Mouse (Mus musculus) gastrocnemius, postnatal 4 days (tissue): ENCODE results near the gene Gas6. TPM values are rescaled to one million over a fixed set of nuclear protein-coding genes. Genes with fewer than 3 reads are reported as not detected.

Experiments used
- total RNA-seq, 2 experiments: library from RNA; stranded (reverse); gene quantifications; 2 replicates each; pipeline ENCODE4 v1.2.3; 2021

Gene Gas6
- total RNA-seq, 2 experiments from 2014 or later = 111 to 121 TPM

Other genes starting within 250 kb of the Gas6 start
- gene Adprhl1, start 240.3 kb downstream of the Gas6 start, total RNA-seq = 10 to 100 TPM; 78.0 to 80.2 TPM
- gene Dcun1d2, start 206.4 kb downstream of the Gas6 start, total RNA-seq = 10 to 100 TPM; 28.5 to 29.2 TPM
- 10 to 100 TPM; 21.7 to 22.6 TPM for gene Tmco3, start 206.3 kb downstream of the Gas6 start, total RNA-seq
- gene Tfdp1, start 155.7 kb downstream of the Gas6 start, total RNA-seq = 10 to 100 TPM; 75.5 to 81.2 TPM
- gene Atp4b, start 97.7 kb downstream of the Gas6 start, total RNA-seq = not detected
- not detected for gene Grk1, start 89.4 kb downstream of the Gas6 start, total RNA-seq
- 1 to 10 TPM; 3.0 to 5.5 TPM for gene Tmem255b, start 59.3 kb downstream of the Gas6 start, total RNA-seq
- gene 1700029H14Rik, start 68.0 kb upstream of the Gas6 start, total RNA-seq = under 1 TPM in 1 of 2 experiments, not detected in 1; 0.26 TPM
- 10 to 100 TPM; 41.5 to 43.1 TPM for gene Rasa3, start 183.1 kb upstream of the Gas6 start, total RNA-seq
- not detected for gene Cfap97d2, start 211.4 kb upstream of the Gas6 start, total RNA-seq